Mouse (Mus musculus) layer of hippocampus, postnatal 25 days (tissue): Measurements from ENCODE around the gene Galnt10. TPM values are rescaled to one million over a fixed set of nuclear protein-coding genes. Genes with fewer than 3 reads are reported as not detected.

Experiments used
- DNase-seq, 2 experiments: peaks; one replicate each; pipeline ENCODE4 v3.0.0; 2022; ENCODE audit warnings: mixed read lengths in 2 of 2, low spot score in 1 of 2; ENCODE audit errors: extremely low spot score in 1 of 2
- total RNA-seq, 2 experiments: library from RNA; stranded (reverse); gene quantifications; 2 replicates each; pipeline ENCODE4 v1.2.3; 2021

Galnt10 gene
- total RNA-seq, 2 experiments from 2014 or later, result 7.1 TPM

DNA sequence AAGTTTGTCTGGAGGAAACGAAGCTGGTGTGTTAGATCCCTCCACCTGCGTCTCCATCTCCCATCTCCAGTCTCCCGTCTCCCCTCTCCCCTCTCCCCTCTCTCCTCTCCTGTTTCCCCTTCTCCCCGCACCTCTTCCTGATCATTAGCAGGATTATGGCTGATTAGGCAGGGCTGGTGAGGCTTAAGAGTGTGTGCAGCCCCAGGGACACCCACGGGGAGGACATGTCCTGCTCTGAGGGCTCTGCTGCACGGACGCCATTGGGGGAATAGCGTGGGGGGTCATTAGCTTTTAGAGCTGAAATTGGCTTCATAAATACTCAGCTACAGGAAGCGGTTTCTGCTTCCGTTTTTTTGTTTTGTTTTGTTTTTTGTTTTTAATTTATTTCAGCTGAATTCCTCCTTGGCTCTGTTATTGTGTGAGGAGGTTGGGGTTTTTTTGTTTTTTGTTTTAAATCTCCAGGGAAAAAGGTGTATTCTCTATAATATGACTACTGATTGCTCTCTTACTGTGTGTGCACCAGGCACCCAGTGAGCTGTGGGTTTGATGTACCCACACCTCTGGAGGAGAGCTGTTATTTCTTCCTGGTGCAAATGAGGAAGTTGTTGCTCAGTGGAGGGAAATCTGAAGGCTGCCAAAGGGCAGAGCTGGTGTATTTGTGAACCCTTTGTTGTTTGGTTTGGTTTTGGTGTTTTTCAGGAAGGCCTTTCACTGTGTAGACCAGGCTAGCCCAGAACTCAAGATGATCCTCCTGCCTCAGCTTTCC lies 40.6 kb downstream of the Galnt10 start:
- DNase-seq, result no peak

DNA sequence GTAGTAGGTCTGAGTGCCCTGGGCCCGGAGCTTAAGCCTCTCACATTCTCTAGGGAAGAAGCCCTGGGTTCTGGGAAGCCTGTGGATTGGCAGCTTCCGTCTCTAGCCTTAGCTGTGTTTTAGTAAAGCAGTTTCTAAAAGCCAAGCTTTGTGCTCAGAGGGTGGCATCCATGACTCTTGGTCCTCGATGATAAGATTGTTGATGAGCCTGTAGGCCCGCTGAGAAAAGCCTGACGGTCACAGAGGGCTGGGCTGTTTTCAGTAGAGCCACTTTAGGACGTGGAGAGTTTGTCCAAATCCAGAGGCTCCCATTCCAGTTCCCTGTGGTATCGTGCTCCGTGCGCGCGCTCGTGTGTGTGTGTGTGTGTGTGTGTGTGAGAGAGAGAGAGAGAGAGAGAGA lies 41.6 kb downstream of the Galnt10 start:
- no peak for DNase-seq

DNA sequence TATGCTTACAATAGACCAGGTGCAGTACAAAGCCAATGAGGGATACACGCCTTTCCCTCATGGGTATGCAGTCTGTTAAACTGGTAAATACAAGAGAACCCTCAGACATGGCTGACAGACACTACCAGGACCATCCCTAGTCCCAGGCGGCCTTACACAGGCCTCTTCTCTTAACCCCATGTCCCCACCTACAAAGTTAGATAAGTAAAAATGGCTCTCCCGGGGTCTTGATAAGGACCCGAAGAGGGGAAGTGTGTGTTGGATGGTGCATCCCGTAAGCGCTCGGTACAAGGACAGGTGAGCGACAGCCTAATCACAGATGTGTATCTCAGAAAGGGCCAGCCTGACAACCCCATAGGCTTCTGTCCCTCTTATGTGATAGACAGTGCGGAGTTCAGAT lies 42.0 kb downstream of the Galnt10 start:
- no peak for DNase-seq

DNA sequence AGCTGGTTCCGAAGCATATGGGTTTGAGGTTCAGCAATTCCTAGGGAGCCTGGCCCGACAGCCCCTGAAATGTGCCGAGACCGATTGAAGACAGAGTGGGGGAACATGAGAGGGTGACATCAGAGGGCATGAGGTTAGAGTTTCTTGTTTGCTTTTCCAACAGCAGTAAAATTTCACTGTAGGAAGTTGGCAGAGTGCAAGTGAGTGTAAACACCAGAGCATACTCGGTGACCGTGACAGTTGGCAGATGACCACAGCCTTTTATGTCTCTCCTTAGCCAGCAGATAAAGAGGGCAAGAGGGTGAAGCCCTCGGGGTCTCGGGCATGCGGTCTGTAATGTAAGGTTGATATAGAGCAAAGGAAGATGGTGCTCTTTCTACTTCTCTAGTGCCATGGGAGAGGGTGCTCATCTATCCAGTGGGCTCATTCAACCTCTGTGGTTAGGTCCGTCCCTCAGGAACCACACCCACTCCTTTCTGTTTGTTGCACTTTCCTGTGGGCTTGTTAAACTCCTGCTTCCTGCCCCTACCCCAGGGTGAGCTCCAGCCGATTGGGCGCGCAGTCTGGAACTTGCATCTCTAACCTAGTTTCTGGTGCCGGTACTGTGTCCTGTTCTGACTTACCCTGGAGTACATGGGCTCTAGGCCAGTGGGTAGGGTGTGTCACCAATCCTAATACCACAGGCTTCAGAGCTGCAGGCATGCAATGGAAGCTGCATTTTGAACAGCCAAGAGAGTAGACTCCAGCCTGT lies 43.1 kb downstream of the Galnt10 start:
- DNase-seq, result no peak

DNA sequence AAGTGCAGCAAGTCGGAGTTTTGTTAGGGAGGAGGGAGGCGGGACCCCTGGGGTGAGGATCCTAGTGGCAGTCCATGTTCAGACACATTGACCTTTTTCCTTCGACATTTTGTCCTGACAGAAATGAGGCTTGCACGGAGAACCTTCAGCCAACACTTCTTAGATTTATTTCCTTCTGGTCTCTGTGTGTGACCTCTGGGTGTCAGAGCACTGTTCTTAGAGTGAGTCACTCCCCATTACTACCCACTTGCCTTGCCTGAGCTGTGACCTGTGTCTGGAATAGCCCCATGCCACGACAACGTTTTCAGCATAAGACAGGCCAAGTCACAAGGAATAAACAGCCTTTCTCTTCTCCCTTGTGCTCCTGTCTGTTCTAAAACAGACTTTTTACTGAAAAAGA lies 44.6 kb downstream of the Galnt10 start:
- DNase-seq, result no peak

DNA sequence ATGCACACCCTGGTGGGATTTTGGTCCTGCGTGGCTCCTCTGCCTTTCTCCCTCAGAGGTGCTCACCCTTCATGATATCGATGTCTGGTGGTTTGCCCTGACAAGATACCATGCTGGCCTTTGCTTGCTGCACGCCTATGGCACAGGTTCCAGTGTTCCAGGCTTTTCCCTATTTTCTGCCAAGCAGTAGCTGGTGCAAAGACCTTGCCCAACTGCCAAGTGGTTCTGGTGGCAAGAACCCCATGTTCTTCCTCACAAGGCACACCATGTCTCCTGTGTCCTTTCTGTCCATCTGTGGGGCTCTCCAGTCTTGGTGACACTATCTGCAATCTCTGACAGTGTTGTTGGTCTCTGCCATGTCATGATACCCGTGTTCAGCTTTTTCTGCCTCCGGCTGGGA lies 45.6 kb downstream of the Galnt10 start:
- no peak for DNase-seq

GRCm38 (mm10) chr11:57691939-57692338 lies 46.7 kb downstream of the Galnt10 start:
- DNase-seq, result no peak

GRCm38 (mm10) chr11:57692726-57693125 lies 47.5 kb downstream of the Galnt10 start:
- no peak for DNase-seq

- no peak for DNase-seq
Measured at GRCm38 (mm10) chr11:57694486-57694885, 49.2 kb downstream of the Galnt10 start.

DNA sequence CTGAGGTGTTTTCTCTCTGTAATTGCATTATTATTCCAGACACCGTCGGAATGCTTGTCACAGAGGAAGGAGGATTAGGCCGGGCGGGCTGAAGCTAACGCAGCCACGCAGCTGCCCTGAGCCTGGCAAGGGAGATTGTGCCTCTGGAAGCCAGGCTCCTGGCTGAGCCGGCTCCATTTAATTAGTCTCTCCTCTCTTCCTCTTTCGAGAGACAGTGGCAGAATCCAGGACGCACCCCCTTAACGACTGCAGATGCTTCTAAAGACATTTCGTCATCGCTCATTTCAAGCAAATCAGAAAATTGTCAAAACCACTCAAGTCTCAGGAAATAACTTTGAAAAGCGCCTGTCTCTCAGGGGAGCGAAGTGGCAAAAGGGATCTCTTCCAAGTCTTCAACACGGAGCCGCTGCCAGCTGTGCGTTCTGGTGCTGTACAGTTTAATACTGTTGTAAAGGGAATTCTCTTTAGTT lies 51.0 kb downstream of the Galnt10 start:
- no peak for DNase-seq

GRCm38 (mm10) chr11:57696807-57697251 lies 51.6 kb downstream of the Galnt10 start:
- no peak for DNase-seq

DNA sequence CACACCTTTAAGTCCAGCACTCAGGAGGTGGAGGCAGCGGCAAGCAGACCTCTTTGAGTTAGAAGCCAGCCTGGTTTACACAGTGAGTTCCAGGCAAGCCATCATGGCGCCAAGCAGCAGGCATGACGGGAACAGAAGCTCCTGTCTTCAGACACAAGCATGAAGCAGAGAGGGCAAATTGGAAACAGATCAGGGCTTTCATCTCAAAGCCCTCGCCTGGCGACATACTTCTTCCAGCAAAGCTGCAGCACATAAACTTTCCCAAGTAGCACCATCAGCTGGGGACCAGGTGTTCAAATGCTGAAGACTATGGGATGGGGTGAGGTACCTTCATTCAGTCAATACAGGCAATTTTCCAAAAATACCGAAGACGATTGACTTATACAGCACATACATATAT lies 54.9 kb downstream of the Galnt10 start:
- no peak for DNase-seq

DNA sequence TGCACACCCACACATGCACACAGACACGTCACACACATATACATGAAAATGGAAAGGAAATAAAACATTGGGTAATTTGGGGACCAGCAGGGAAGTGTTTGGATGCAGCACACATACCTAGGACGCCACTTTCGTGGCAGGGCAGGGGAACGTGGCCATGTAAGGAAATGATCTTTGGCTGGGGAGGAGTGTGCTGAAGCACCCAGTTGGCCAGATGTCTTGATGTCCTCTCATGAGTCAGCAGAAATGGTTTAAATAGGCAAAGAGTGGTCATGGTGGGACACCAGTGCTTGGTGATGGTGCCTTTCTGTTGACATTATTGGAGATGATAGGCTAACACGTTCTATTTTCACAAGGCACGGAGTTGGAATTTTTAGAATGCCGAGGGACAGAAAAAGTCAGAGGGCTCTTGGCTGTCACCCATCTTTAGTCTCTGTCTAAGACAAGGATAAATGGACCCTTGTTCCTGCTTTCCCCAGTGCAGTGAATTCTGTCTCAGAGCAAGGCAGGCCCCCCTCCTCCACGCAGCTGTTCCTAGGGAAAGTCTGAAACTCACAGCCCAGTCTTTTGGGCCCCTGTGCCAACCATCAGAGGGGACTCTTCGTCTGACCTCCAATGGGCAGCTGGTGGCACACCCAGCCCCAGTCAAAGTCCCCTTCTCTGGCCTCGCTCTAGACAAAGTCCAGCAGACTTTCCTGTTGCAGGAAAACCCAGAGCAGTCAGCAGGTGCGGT lies 56.1 kb downstream of the Galnt10 start:
- DNase-seq, result no peak

- no peak for DNase-seq
Measured at GRCm38 (mm10) chr11:57701956-57702355, 56.7 kb downstream of the Galnt10 start.

GRCm38 (mm10) chr11:57706620-57707019 lies 61.4 kb downstream of the Galnt10 start:
- no peak for DNase-seq

GRCm38 (mm10) chr11:57707114-57707798 lies 62.0 kb downstream of the Galnt10 start:
- no peak for DNase-seq

- DNase-seq, result no peak
Measured at GRCm38 (mm10) chr11:57708174-57709154, 63.2 kb downstream of the Galnt10 start.

DNA sequence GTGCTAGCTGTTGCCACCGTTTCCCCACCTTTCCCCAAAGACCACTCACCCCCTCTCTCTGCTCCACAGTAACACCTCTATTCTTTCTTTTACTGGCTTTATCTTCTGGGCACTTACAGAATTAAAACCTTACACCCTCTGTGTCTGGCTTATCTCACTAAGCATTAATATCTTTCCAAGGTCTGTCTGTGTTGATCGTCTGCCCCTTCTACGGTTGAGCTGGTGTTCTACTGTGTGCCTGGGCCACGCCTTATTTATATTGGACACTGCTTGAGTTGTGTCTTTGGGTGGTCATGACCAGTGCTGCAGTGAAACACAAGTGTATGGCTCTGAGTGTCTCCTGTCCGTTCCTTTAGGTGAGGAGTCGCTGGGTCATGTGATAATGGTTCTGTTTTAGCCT lies 68.7 kb downstream of the Galnt10 start:
- DNase-seq, result no peak

GRCm38 (mm10) chr11:57716721-57717120 lies 71.5 kb downstream of the Galnt10 start:
- no peak for DNase-seq
